Mouse (Mus musculus): ENCODE measurements around the gene Scg3.
"Not testable (repeated sequence)": the region's sequence is repeated elsewhere in the genome, so short reads cannot be mapped to it uniquely, and the experiment has no call there.

The Scg3 gene

GRCm38 (mm10) chr9:75625556-75626307 lies 58.1 kb downstream of the Scg3 start, which contains the start of gene Lysmd2:
Gene Lysmd2, plus strand, starts transcription at chr9:75625741.
- DNase-seq (ENCODE audit: low spot score), result peak; percentile 67

- DNase-seq (ENCODE audit: low spot score), result no peak
These were observed 58.8 kb downstream of the Scg3 start for GRCm38 (mm10) chr9:75624983-75625555.

GRCm38 (mm10) chr9:75621428-75621827 lies 62.4 kb downstream of the Scg3 start:
- no peak for DNase-seq (ENCODE audit: low spot score)

GRCm38 (mm10) chr9:75619761-75620160 lies 64.1 kb downstream of the Scg3 start:
- DNase-seq (ENCODE audit: low spot score), result not testable (repeated sequence)

- no peak for DNase-seq (ENCODE audit: low spot score)
These were observed 64.9 kb downstream of the Scg3 start for GRCm38 (mm10) chr9:75618836-75619400.

- no peak for DNase-seq (ENCODE audit: low spot score)
These were observed 67.3 kb downstream of the Scg3 start for GRCm38 (mm10) chr9:75616560-75616959.

GRCm38 (mm10) chr9:75610571-75611493 lies 73.0 kb downstream of the Scg3 start, which contains the start of gene Tmod2:
Gene Tmod2, minus strand, starts transcription at chr9:75611325.
- peak; percentile 58 for DNase-seq (ENCODE audit: low spot score)

GRCm38 (mm10) chr9:75609965-75610364 lies 73.9 kb downstream of the Scg3 start:
- no peak for DNase-seq (ENCODE audit: low spot score)

GRCm38 (mm10) chr9:75609505-75609904 lies 74.4 kb downstream of the Scg3 start:
- no peak for DNase-seq (ENCODE audit: low spot score)

GRCm38 (mm10) chr9:75607496-75607895 lies 76.4 kb downstream of the Scg3 start:
- no peak for DNase-seq (ENCODE audit: low spot score)

GRCm38 (mm10) chr9:75601510-75601909 lies 82.3 kb downstream of the Scg3 start:
- DNase-seq (ENCODE audit: low spot score), result no peak

- DNase-seq (ENCODE audit: low spot score), result peak; percentile 50
These were observed 83.5 kb downstream of the Scg3 start for GRCm38 (mm10) chr9:75600166-75600934.

GRCm38 (mm10) chr9:75599191-75599841 lies 84.5 kb downstream of the Scg3 start:
- no peak for DNase-seq (ENCODE audit: low spot score)

- DNase-seq (ENCODE audit: low spot score), result peak; percentile 28
These were observed 86.3 kb downstream of the Scg3 start for GRCm38 (mm10) chr9:75597596-75597995.

GRCm38 (mm10) chr9:75597036-75597435 lies 86.8 kb downstream of the Scg3 start:
- no peak for DNase-seq (ENCODE audit: low spot score)

- DNase-seq (ENCODE audit: low spot score), result no peak
These were observed 90.4 kb downstream of the Scg3 start for GRCm38 (mm10) chr9:75593481-75593880.

All from testis, postnatal 14 days (tissue).